Mouse (Mus musculus) embryonic facial prominence, embryonic 12.5 days (tissue): Measurements from ENCODE around the gene Lrig1. TPM values are rescaled to one million over a fixed set of nuclear protein-coding genes. Genes with fewer than 3 reads are reported as not detected.
A peak's percentile ranks its signal among the peaks of the same experiment; 100 is the strongest.

Experiments
- ATAC-seq: fragments of 200-750 bp; cut with Nextera tagmentation; 2 replicates; pipeline ENCODE4 v1.8.0; 2017; ENCODE audit not compliant: insufficient number of reproducible peaks, insufficient read depth, low FRiP score, low TSS enrichment
- H3K27ac ChIP-seq: fragments of 300-500 bp; sonication (generic); 2 replicates; pipeline ENCODE4 v1.5.1; 2016; ENCODE audit warnings: mild to moderate bottlenecking
- H3K27me3 ChIP-seq: fragments of 300-500 bp; sonication (generic); 2 replicates; pipeline ENCODE4 v1.6.1; 2016; ENCODE audit warnings: mild to moderate bottlenecking, moderate library complexity
- H3K36me3 ChIP-seq: fragments of 300-500 bp; sonication (generic); 2 replicates; pipeline ENCODE4 v1.6.1; 2016; ENCODE audit warnings: mild to moderate bottlenecking
- H3K4me1 ChIP-seq: fragments of 300-500 bp; sonication (generic); 2 replicates; pipeline ENCODE4 v1.6.1; 2016
- H3K4me2 ChIP-seq: fragments of 300-500 bp; sonication (generic); replicated peaks from 2 replicates; pipeline ENCODE4 v1.6.1; 2016; ENCODE audit warnings: mild to moderate bottlenecking, moderate library complexity
- H3K4me3 ChIP-seq: fragments of 300-500 bp; sonication (generic); 2 replicates; pipeline ENCODE4 v1.5.1; 2016; ENCODE audit warnings: mild to moderate bottlenecking
- H3K9ac ChIP-seq: fragments of 300-500 bp; sonication (generic); 2 replicates; pipeline ENCODE4 v1.6.1; 2016; ENCODE audit warnings: mild to moderate bottlenecking, moderate library complexity
- H3K9me3 ChIP-seq: fragments of 300-500 bp; sonication (generic); 2 replicates; pipeline ENCODE4 v1.6.1; 2016; ENCODE audit warnings: mild to moderate bottlenecking, moderate library complexity
- WGBS: fragments of 180-500 bp; shearing (Covaris S2); methylation state at CpG from one replicate; pipeline ENCODE4 v1.1.7; 2016; 5-methylcytosine and 5-hydroxymethylcytosine counted together
- polyA plus RNA-seq: library from polyadenylated mRNA; unstranded; fragments of >200 nt; fragmentation: Nextera tagmentation; extraction: Ambion mirVana; gene quantifications from 2 replicates; pipeline ENCODE4 v1.2.1, GENCODE M21; 2016

The Lrig1 gene
- polyA plus RNA-seq, 1 experiment from 2014 or later: 20.1 TPM

GRCm38 (mm10) chr6:94696182-94697080 lies 3.5 kb downstream of the Lrig1 start:
- H3K27ac ChIP-seq: no peak overlapping the region
- peaks cover 68% of the 10 kb centered on the region for H3K4me1 ChIP-seq
- H3K4me3 ChIP-seq: peak overlapping the region; percentile 96; the same call in 1 of the 2 replicates
- H3K9me3 ChIP-seq: no peaks in the 10 kb centered on the region
- WGBS: 54% methylated on average over 10 of the region's 10 CpGs
- H3K4me2 ChIP-seq: peak overlapping the region; percentile 82
- H3K27me3 ChIP-seq: peaks cover 9% of the 10 kb centered on the region; the same call in 1 of the 2 replicates
- no peaks in the 10 kb centered on the region for H3K36me3 ChIP-seq
- ATAC-seq: no peak
- no peak overlapping the region for H3K9ac ChIP-seq

GRCm38 (mm10) chr6:94695121-94695930 lies 4.6 kb downstream of the Lrig1 start:
- peaks cover 75% of the 10 kb centered on the region for H3K4me1 ChIP-seq
- H3K9me3 ChIP-seq: no peaks in the 10 kb centered on the region
- no peaks in the 10 kb centered on the region for H3K36me3 ChIP-seq
- H3K27ac ChIP-seq: no peak overlapping the region
- H3K4me3 ChIP-seq: no peak overlapping the region
- 54% methylated on average over 9 of the region's 9 CpGs for WGBS
- no peak overlapping the region for H3K9ac ChIP-seq
- peak overlapping the region; percentile 82; the same call in 1 of the 2 replicates for H3K4me2 ChIP-seq
- ATAC-seq: no peak
- H3K27me3 ChIP-seq: peaks cover 9% of the 10 kb centered on the region; the same call in 1 of the 2 replicates

- peaks cover 83% of the 10 kb centered on the region for H3K4me1 ChIP-seq
- WGBS: 24% methylated on average over 1 of the region's 1 CpGs
These were observed 5.5 kb downstream of the Lrig1 start for GRCm38 (mm10) chr6:94694481-94694880.

GRCm38 (mm10) chr6:94693091-94693490 lies 6.9 kb downstream of the Lrig1 start:
- H3K36me3 ChIP-seq: no peaks in the 10 kb centered on the region
- ATAC-seq: no peak
- no peak overlapping the region for H3K4me3 ChIP-seq
- H3K4me1 ChIP-seq: peaks cover 82% of the 10 kb centered on the region
- H3K27me3 ChIP-seq: peaks cover 9% of the 10 kb centered on the region; the same call in 1 of the 2 replicates
- no peaks in the 10 kb centered on the region for H3K9me3 ChIP-seq
- no peak overlapping the region for H3K4me2 ChIP-seq
- WGBS: 36% methylated on average over 9 of the region's 9 CpGs
- no peak overlapping the region for H3K9ac ChIP-seq
- H3K27ac ChIP-seq: no peak overlapping the region; the same call in 1 of the 2 replicates

More at GRCm38 (mm10) chr6:94694481-94694880, 5.5 kb downstream of the Lrig1 start:
- H3K4me2 ChIP-seq: no peak overlapping the region
- no peak overlapping the region for H3K4me3 ChIP-seq
- H3K9ac ChIP-seq: no peak overlapping the region
- H3K27me3 ChIP-seq: peaks cover 9% of the 10 kb centered on the region; the same call in 1 of the 2 replicates
- H3K36me3 ChIP-seq: no peaks in the 10 kb centered on the region
- H3K27ac ChIP-seq: no peak overlapping the region
- no peaks in the 10 kb centered on the region for H3K9me3 ChIP-seq
- ATAC-seq: no peak

- 44% methylated on average over 2 of the region's 2 CpGs for WGBS
- Histone ChIP-seq H3K27me3 (peaks cover 9% of the 10 kb centered on the region; the same call in 1 of the 2 replicates), H3K4me2 (no peak overlapping the region), H3K4me1 (peaks cover 78% of the 10 kb centered on the region), H3K36me3 (no peaks in the 10 kb centered on the region), H3K27ac (no peak overlapping the region), H3K4me3 (no peak overlapping the region), H3K9me3 (no peaks in the 10 kb centered on the region), H3K9ac (no peak overlapping the region)
- no peak for ATAC-seq
These were observed 8.0 kb downstream of the Lrig1 start for GRCm38 (mm10) chr6:94692003-94692402.

- peaks cover 7% of the 10 kb centered on the region; the same call in 1 of the 2 replicates for H3K27me3 ChIP-seq
- H3K9me3 ChIP-seq: no peaks in the 10 kb centered on the region
- H3K4me2 ChIP-seq: no peak overlapping the region
- WGBS: 58% methylated on average over 7 of the region's 7 CpGs
- no peak overlapping the region for H3K27ac ChIP-seq
- H3K4me1 ChIP-seq: peaks cover 77% of the 10 kb centered on the region
- no peak overlapping the region for H3K9ac ChIP-seq
- H3K4me3 ChIP-seq: no peak overlapping the region
- ATAC-seq: no peak
- no peaks in the 10 kb centered on the region for H3K36me3 ChIP-seq
These were observed 9.7 kb downstream of the Lrig1 start for GRCm38 (mm10) chr6:94690247-94690646.

GRCm38 (mm10) chr6:94688722-94689121 lies 11.2 kb downstream of the Lrig1 start:
- H3K4me1 ChIP-seq: peaks cover 81% of the 10 kb centered on the region
- H3K4me2 ChIP-seq: no peak overlapping the region
- 0 out of 2 replicates have a peak, but pooled peaks cover 3% of the 10 kb centered on the region for H3K27me3 ChIP-seq
- H3K27ac ChIP-seq: no peak overlapping the region
- no peaks in the 10 kb centered on the region for H3K36me3 ChIP-seq
- 55% methylated on average over 4 of the region's 4 CpGs for WGBS
- H3K9me3 ChIP-seq: no peaks in the 10 kb centered on the region
- no peak overlapping the region for H3K4me3 ChIP-seq
- no peak overlapping the region for H3K9ac ChIP-seq
- ATAC-seq: no peak

- Histone ChIP-seq H3K27me3 (no peaks in the 10 kb centered on the region), H3K36me3 (no peaks in the 10 kb centered on the region), H3K27ac (no peak overlapping the region), H3K4me3 (no peak overlapping the region), H3K9me3 (no peaks in the 10 kb centered on the region), H3K4me2 (no peak overlapping the region), H3K4me1 (peaks cover 77% of the 10 kb centered on the region), H3K9ac (no peak overlapping the region)
- 60% methylated on average over 6 of the region's 6 CpGs for WGBS
- no peak for ATAC-seq
These were observed 13.9 kb downstream of the Lrig1 start for GRCm38 (mm10) chr6:94686048-94686447.

- ATAC-seq: no peak
- Histone ChIP-seq H3K4me3 (no peak overlapping the region), H3K4me1 (peaks cover 76% of the 10 kb centered on the region), H3K36me3 (no peaks in the 10 kb centered on the region), H3K9ac (no peak overlapping the region), H3K27ac (no peak overlapping the region), H3K4me2 (no peak overlapping the region), H3K27me3 (no peaks in the 10 kb centered on the region), H3K9me3 (no peaks in the 10 kb centered on the region)
- 63% methylated on average over 6 of the region's 6 CpGs for WGBS
These were observed 14.3 kb downstream of the Lrig1 start for GRCm38 (mm10) chr6:94685611-94686010.

GRCm38 (mm10) chr6:94684844-94685557 lies 15.0 kb downstream of the Lrig1 start:
- no peak overlapping the region for H3K4me2 ChIP-seq
- H3K4me1 ChIP-seq: peaks cover 71% of the 10 kb centered on the region
- no peak overlapping the region for H3K27ac ChIP-seq
- no peaks in the 10 kb centered on the region for H3K36me3 ChIP-seq
- ATAC-seq: no peak
- no peaks in the 10 kb centered on the region for H3K27me3 ChIP-seq
- H3K9ac ChIP-seq: no peak overlapping the region
- 48% methylated on average over 13 of the region's 13 CpGs for WGBS
- H3K4me3 ChIP-seq: no peak overlapping the region
- no peaks in the 10 kb centered on the region for H3K9me3 ChIP-seq

- H3K27ac ChIP-seq: no peak overlapping the region
- H3K4me2 ChIP-seq: no peak overlapping the region
- H3K36me3 ChIP-seq: no peaks in the 10 kb centered on the region
- no peak overlapping the region for H3K9ac ChIP-seq
- H3K27me3 ChIP-seq: no peaks in the 10 kb centered on the region
- no peak overlapping the region for H3K4me3 ChIP-seq
- no peaks in the 10 kb centered on the region for H3K9me3 ChIP-seq
- WGBS: 66% methylated on average over 3 of the region's 3 CpGs
- peaks cover 65% of the 10 kb centered on the region for H3K4me1 ChIP-seq
- ATAC-seq: no peak
These were observed 16.3 kb downstream of the Lrig1 start for GRCm38 (mm10) chr6:94683701-94684100.
